Mouse (Mus musculus) hindbrain, embryonic 16.5 days (tissue): ENCODE results near the gene 4930415O20Rik. TPM values are rescaled to one million over a fixed set of nuclear protein-coding genes. Genes with fewer than 3 reads are reported as not detected.

Experiments used
- ATAC-seq: fragments of 200-750 bp; cut with Nextera tagmentation; 2 replicates; pipeline ENCODE4 v1.8.0; 2017; ENCODE audit warnings: moderate TSS enrichment, moderate library complexity
- H3K27ac ChIP-seq: fragments of 300-500 bp; sonication (generic); 2 replicates; pipeline ENCODE4 v1.5.1; 2014; ENCODE audit warnings: low read depth, mild to moderate bottlenecking, control low read depth, low read length, moderate library complexity
- H3K27me3 ChIP-seq: fragments of 300-500 bp; sonication (generic); replicated peaks from 2 replicates; pipeline ENCODE4 v1.6.1; 2014; ENCODE audit warnings: low read length; ENCODE audit not compliant: control insufficient read depth, insufficient read depth
- H3K36me3 ChIP-seq: fragments of 300-500 bp; sonication (generic); 2 replicates; pipeline ENCODE4 v1.6.1; 2014; ENCODE audit warnings: mild to moderate bottlenecking, low read length, moderate library complexity, mixed read lengths; ENCODE audit not compliant: control insufficient read depth, insufficient read depth
- H3K4me1 ChIP-seq: fragments of 300-500 bp; sonication (generic); 2 replicates; pipeline ENCODE4 v1.6.1; 2014; ENCODE audit warnings: low read depth, low read length; ENCODE audit not compliant: control insufficient read depth, insufficient read depth
- H3K4me2 ChIP-seq: fragments of 300-500 bp; sonication (generic); 2 replicates; pipeline ENCODE4 v1.6.1; 2014; ENCODE audit warnings: mild to moderate bottlenecking, low read length, control low read depth, moderate library complexity
- H3K4me3 ChIP-seq: fragments of 300-500 bp; sonication (generic); 2 replicates; pipeline ENCODE4 v1.5.1; 2014; ENCODE audit warnings: mild to moderate bottlenecking, low read length, control low read depth, moderate library complexity
- H3K9ac ChIP-seq: fragments of 300-500 bp; sonication (generic); 2 replicates; pipeline ENCODE4 v1.6.1; 2014; ENCODE audit warnings: low read depth, mild to moderate bottlenecking, control low read depth, low read length, moderate library complexity
- H3K9me3 ChIP-seq: fragments of 300-500 bp; sonication (generic); 2 replicates; pipeline ENCODE4 v1.6.1; 2014; ENCODE audit warnings: mild to moderate bottlenecking, low read length, moderate library complexity; ENCODE audit not compliant: control insufficient read depth
- WGBS: fragments of 180-500 bp; shearing (Covaris S2); extraction: QIAGEN DNeasy Blood & Tissue Kit; methylation state at CpG from one replicate; pipeline ENCODE4 v1.1.7; 2014; 5-methylcytosine and 5-hydroxymethylcytosine counted together
- polyA plus RNA-seq: library from polyadenylated mRNA; unstranded; fragments of >200 nt; fragmentation: Nextera tagmentation; extraction: Ambion mirVana; gene quantifications from 2 replicates; pipeline ENCODE4 v1.2.1, GENCODE M21; 2015

4930415O20Rik gene
- polyA plus RNA-seq, 1 experiment from 2014 or later = 0.30 TPM

GRCm38 (mm10) chr15:98630540-98630939 is 59.7 kb downstream of the 4930415O20Rik start, which contains the start of gene Cacnb3:
Gene Cacnb3, plus strand, starts transcription at chr15:98630840.
- Histone ChIP-seq H3K9me3 (no peaks in the 10 kb centered on the region), H3K27me3 (peaks cover 4% of the 10 kb centered on the region), H3K36me3 (no peaks in the 10 kb centered on the region), H3K4me2 (peak within 1 kb of the TSS; percentile 84), H3K27ac (peak within 1 kb of the TSS; percentile 68; the same call in 1 of the 2 replicates), H3K4me3 (peak within 1 kb of the TSS; percentile 75), H3K9ac (peak within 1 kb of the TSS; percentile 66), H3K4me1 (peaks cover 41% of the 10 kb centered on the region)
- ATAC-seq = no peak
- WGBS = 46% methylated on average over 3 of the region's 4 CpGs

GRCm38 (mm10) chr15:98631493-98631892 is 60.7 kb downstream of the 4930415O20Rik start:
- peaks cover 50% of the 10 kb centered on the region for H3K4me1 ChIP-seq
- peak overlapping the region; percentile 84 for H3K4me2 ChIP-seq
- peaks cover 4% of the 10 kb centered on the region for H3K27me3 ChIP-seq
- ATAC-seq = peak; percentile 14
- no peaks in the 10 kb centered on the region for H3K36me3 ChIP-seq
- H3K9me3 ChIP-seq = no peaks in the 10 kb centered on the region
- peak overlapping the region; percentile 66 for H3K9ac ChIP-seq
- peak overlapping the region; percentile 75 for H3K4me3 ChIP-seq
- under 1% methylated on average over 18 of the region's 18 CpGs for WGBS
- H3K27ac ChIP-seq = peak overlapping the region; percentile 68

DNA sequence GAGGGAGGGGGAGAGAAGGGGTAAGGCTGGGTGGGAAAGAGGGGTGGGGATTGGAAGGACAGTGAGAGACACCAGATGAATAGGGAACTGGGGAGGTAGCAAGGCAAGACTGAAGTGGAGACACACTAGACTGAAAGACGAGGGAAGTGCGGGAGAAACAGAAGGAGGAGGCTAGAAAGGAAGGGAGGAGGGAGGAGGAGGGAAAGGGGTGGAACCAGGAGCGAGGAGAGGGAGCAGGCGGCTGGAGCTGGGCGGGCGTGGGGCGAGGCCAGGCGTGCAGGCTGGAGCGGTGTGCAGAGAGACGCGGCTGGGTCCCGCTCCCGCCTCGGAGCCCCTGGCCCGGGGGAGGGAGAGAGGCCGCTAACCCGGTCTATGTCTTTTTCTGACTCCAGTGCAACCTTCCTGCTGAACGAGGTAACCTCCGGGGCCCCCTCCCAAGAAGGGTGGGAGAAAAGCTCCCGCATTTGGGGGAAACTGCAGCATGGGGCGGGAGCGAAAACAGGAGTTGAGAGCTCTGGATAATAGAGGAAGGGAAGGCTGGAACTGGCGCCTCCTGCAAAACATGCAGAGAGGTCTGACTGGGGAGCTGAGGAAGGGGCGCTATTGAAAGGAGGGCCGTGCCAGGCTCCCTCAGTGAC is 61.4 kb downstream of the 4930415O20Rik start:
- H3K4me3 ChIP-seq = peak overlapping the region; percentile 75
- no peaks in the 10 kb centered on the region for H3K9me3 ChIP-seq
- H3K27me3 ChIP-seq = peaks cover 4% of the 10 kb centered on the region
- peak overlapping the region; percentile 84 for H3K4me2 ChIP-seq
- peak overlapping the region; percentile 66 for H3K9ac ChIP-seq
- peak overlapping the region; percentile 74 for H3K27ac ChIP-seq
- H3K36me3 ChIP-seq = no peaks in the 10 kb centered on the region
- ATAC-seq = peak; percentile 51
- peaks cover 58% of the 10 kb centered on the region for H3K4me1 ChIP-seq
- WGBS = under 1% methylated on average over 24 of the region's 25 CpGs

GRCm38 (mm10) chr15:98632921-98633320 is 62.1 kb downstream of the 4930415O20Rik start:
- Histone ChIP-seq H3K36me3 (no peaks in the 10 kb centered on the region), H3K4me3 (peak overlapping the region; percentile 75), H3K4me1 (peaks cover 63% of the 10 kb centered on the region), H3K9me3 (no peaks in the 10 kb centered on the region), H3K9ac (peak overlapping the region; percentile 66), H3K27ac (peak overlapping the region; percentile 74; the same call in 1 of the 2 replicates), H3K27me3 (peaks cover 4% of the 10 kb centered on the region), H3K4me2 (peak overlapping the region; percentile 84)
- WGBS = 1% methylated on average over 4 of the region's 4 CpGs
- no peak for ATAC-seq

DNA sequence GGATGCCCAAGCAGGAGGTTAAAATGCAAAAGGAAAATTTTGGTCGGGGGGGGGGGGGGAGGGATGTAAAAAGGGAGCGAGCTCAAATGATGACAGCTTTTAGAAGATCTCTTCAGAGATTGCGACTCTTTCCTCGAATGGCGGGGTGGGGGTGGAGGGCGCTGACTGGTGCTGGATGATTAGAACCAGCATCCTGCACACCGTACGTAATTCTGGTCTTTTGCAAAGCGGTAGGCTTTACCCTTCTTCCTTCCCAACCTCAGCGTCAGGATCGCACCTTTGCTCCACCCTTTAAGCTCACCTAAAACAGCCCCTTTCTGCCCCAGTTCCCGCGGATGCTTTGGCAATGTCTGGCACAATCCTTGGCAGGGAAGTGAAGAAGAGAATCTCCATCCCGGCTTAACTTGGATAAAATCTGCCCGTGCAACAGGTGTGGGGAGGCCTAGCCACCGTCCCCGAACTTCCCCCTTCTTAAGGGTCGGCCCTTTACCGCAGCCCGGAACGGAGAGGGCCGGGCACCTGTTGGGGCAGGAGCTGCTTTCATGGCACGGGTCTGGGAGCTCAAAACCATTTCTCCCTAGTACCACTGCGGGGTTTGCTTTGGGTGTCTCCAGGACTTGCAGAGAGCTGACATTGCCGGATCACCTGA is 63.1 kb downstream of the 4930415O20Rik start:
- Histone ChIP-seq H3K9ac (peak overlapping the region; percentile 91), H3K4me2 (peak overlapping the region; percentile 84), H3K9me3 (no peaks in the 10 kb centered on the region), H3K27ac (peak overlapping the region; percentile 93), H3K4me3 (peak overlapping the region; percentile 75), H3K27me3 (peaks cover 4% of the 10 kb centered on the region), H3K36me3 (no peaks in the 10 kb centered on the region), H3K4me1 (peaks cover 53% of the 10 kb centered on the region)
- ATAC-seq = no peak; the same call in 1 of the 2 replicates
- 0% methylated on average over 24 of the region's 25 CpGs for WGBS

- Histone ChIP-seq H3K4me1 (peaks cover 48% of the 10 kb centered on the region), H3K9ac (peak overlapping the region; percentile 91), H3K27me3 (peaks cover 4% of the 10 kb centered on the region), H3K4me3 (peak overlapping the region; percentile 75), H3K4me2 (peak overlapping the region; percentile 84), H3K36me3 (no peaks in the 10 kb centered on the region), H3K9me3 (no peaks in the 10 kb centered on the region), H3K27ac (peak overlapping the region; percentile 93)
- 1% methylated on average over 55 of the region's 65 CpGs for WGBS
- peak; percentile 69 for ATAC-seq
Observed at GRCm38 (mm10) chr15:98634541-98635081, 63.8 kb downstream of the 4930415O20Rik start.

DNA sequence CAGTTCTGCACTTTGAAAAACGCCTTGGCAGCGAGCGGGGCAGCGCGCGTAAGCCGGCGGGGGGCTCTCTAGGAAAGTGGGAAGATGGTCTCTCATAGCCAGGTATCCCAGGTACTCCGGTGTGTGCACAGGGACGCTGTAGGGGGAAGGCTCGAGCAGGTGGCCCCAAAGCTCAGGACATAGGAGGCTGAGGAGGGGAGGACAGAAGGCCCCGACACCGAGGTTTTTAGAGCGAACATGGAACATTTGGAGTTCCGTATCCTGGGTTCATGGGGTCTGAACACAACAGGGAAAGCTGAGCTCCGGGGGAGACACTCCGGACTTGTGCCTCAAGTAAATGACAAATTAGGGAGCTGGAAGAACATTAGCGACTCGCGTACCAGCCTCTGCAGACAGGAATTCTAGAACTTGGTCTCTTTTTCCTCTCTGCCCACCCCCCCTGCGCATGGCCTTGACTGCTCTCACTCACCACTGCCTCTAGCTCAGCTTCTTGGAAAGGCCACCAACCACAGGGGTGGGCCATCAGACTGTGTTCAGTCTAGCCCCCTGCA is 64.6 kb downstream of the 4930415O20Rik start:
- Histone ChIP-seq H3K4me2 (peak overlapping the region; percentile 84), H3K27ac (peak overlapping the region; percentile 93), H3K4me3 (peak overlapping the region; percentile 75), H3K27me3 (no peaks in the 10 kb centered on the region), H3K9ac (peak overlapping the region; percentile 91), H3K9me3 (no peaks in the 10 kb centered on the region), H3K4me1 (peaks cover 48% of the 10 kb centered on the region), H3K36me3 (peaks cover 4% of the 10 kb centered on the region; the same call in 1 of the 2 replicates)
- 2% methylated on average over 21 of the region's 21 CpGs for WGBS
- ATAC-seq = 0 out of 2 replicates have a peak, but pooled peaks have one; percentile 5

DNA sequence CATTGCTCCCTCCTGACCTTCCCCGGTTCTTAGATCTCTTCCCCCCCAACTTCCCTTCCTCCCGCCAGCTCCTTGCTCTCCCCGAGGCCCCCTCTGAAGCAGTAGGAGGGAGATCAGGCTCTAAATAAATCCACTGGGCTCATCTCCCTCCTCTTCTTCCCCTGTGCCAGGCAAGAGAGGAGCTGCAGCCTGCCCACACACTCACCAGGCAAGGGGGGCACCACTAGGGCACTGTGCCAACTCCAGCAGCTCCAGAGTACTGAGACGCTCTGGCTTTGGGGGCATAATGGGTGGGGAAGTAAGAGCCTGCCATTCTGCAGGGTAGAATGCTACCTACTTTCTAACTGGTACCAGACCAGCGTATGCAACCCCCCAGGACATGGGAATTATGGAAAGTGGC is 65.7 kb downstream of the 4930415O20Rik start:
- no peak overlapping the region for H3K27ac ChIP-seq
- no peaks in the 10 kb centered on the region for H3K9me3 ChIP-seq
- no peak for ATAC-seq
- WGBS = 18% methylated on average over 5 of the region's 5 CpGs
- peaks cover 14% of the 10 kb centered on the region for H3K36me3 ChIP-seq
- no peaks in the 10 kb centered on the region for H3K27me3 ChIP-seq
- peak overlapping the region; percentile 91 for H3K9ac ChIP-seq
- H3K4me1 ChIP-seq = peaks cover 42% of the 10 kb centered on the region
- peak overlapping the region; percentile 75 for H3K4me3 ChIP-seq
- H3K4me2 ChIP-seq = peak overlapping the region; percentile 84

DNA sequence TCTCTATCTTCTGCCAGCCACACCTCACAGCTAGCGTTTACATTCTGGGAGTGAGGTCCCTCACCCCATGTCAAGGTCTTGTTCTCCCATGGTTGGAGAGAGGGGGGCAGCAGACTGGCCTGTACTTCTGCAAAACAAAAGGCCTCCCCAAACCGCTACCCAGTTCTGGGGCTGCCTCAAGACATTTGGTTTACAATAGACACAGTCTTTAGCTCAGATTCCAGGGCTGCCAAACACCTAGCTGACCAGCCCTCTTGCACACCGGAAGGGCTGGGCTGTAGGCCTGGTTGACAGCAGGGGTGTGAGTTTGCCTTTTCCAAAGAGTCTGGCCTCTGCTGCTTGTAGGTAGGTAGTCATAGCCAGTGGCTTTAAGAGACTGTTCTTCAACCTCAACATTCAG is 66.4 kb downstream of the 4930415O20Rik start:
- Histone ChIP-seq H3K4me3 (no peak overlapping the region), H3K9ac (no peak overlapping the region), H3K27me3 (no peaks in the 10 kb centered on the region), H3K36me3 (peaks cover 18% of the 10 kb centered on the region), H3K9me3 (no peaks in the 10 kb centered on the region), H3K27ac (no peak overlapping the region), H3K4me1 (peaks cover 37% of the 10 kb centered on the region), H3K4me2 (peak overlapping the region; percentile 84)
- 17% methylated on average over 3 of the region's 3 CpGs for WGBS
- ATAC-seq = no peak
